Mouse (Mus musculus): ENCODE data around the gene Nf2.

DNA sequence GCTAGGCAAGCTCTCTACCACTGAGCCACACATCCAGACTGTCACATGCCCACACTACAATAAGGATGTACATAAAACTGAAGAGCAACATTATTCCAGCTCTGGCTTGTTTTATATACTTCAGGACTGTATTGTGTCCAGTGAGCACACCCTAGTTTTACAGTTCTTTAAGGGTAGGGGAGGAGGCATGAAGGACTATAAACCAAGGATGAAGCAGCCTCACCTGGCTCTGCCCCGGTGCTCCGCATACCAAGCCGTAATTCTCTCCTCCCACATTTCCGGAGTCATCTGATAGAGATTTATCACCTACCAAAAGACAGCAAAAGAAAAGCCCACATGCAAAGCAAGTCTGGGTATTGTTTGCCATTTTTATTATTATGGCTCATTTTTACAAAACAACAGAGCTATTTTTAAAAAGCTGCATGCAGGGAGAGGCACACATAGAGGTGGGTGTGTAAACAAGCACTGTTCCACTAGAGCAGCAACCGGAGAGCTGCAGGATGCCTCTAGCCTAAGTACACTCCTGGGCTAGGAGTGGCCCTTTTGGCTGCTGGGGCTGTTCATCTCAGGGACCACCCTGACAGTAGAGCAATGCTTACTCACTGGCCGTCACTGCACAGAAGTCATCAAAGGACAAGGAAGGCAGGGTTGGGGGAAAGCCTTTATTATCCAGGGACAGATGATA, 43.2 kb downstream of the Nf2 start:
- TF ChIP-seq CTCF (IDR thresholded peaks at IDR 0.05; ENCODE audit: control insufficient read depth, insufficient read depth, low read length): no peak
- no peak for TF ChIP-seq POLR2A (IDR thresholded peaks at IDR 0.05; ENCODE audit: borderline replicate concordance, control insufficient read depth, low read depth, low read length)
